Mouse (Mus musculus) kidney, postnatal 0 days (tissue): ENCODE measurements around the gene Birc6. TPM values are rescaled to one million over a fixed set of nuclear protein-coding genes. Genes with fewer than 3 reads are reported as not detected.
"Not testable (repeated sequence)": the region's sequence is repeated elsewhere in the genome, so short reads cannot be mapped to it uniquely, and the experiment has no call there.

Experiments used
- ATAC-seq: fragments of 200-750 bp; cut with Nextera tagmentation; replicated peaks from 2 replicates; pipeline ENCODE4 v1.8.0; 2017; ENCODE audit warnings: low read depth, moderate number of reproducible peaks, moderate TSS enrichment, moderate library complexity; ENCODE audit not compliant: low FRiP score
- DNase-seq: peaks from one replicate; pipeline ENCODE4 v3.0.0-alpha.2; 2016; ENCODE audit warnings: low spot score
- H3K27ac ChIP-seq: fragments of 300-500 bp; sonication (generic); 2 replicates; pipeline ENCODE4 v1.5.1; 2014; ENCODE audit warnings: mild to moderate bottlenecking
- H3K27me3 ChIP-seq: fragments of 300-500 bp; sonication (generic); 2 replicates; pipeline ENCODE4 v1.6.1; 2014; ENCODE audit warnings: low read length, mixed read lengths; ENCODE audit not compliant: insufficient read depth
- H3K36me3 ChIP-seq: fragments of 300-500 bp; sonication (generic); 2 replicates; pipeline ENCODE4 v1.6.1; 2014; ENCODE audit warnings: low read length, mixed read lengths; ENCODE audit not compliant: insufficient read depth
- H3K4me1 ChIP-seq: fragments of 300-500 bp; sonication (generic); replicated peaks from 2 replicates; pipeline ENCODE4 v1.6.1; 2014; ENCODE audit warnings: antibody characterized with exemption, low read length, mixed read lengths; ENCODE audit not compliant: insufficient read depth
- H3K4me2 ChIP-seq: fragments of 300-500 bp; sonication (generic); 2 replicates; pipeline ENCODE4 v1.6.1; 2014; ENCODE audit warnings: mild to moderate bottlenecking, low read length, moderate library complexity, mixed read lengths
- H3K4me3 ChIP-seq: fragments of 300-500 bp; sonication (generic); replicated peaks from 2 replicates; pipeline ENCODE4 v1.5.1; 2014; ENCODE audit warnings: low read depth, low read length
- H3K9ac ChIP-seq: fragments of 300-500 bp; sonication (generic); 2 replicates; pipeline ENCODE4 v1.6.1; 2014; ENCODE audit warnings: low read depth, low read length
- H3K9me3 ChIP-seq: fragments of 300-500 bp; sonication (generic); replicated peaks from 2 replicates; pipeline ENCODE4 v1.6.1; 2016; ENCODE audit warnings: low read length, inconsistent platforms, mixed read lengths
- CTCF ChIP-seq: IDR thresholded peaks from 2 replicates; pipeline ENCODE4 v1.5.1; 2016; ENCODE audit warnings: antibody characterized with exemption, low read depth, mild to moderate bottlenecking, moderate library complexity
- WGBS: fragments of 180-500 bp; shearing (Covaris S2); extraction: QIAGEN DNeasy Blood & Tissue Kit; methylation state at CpG from one replicate; pipeline ENCODE4 v1.1.7; 2014; 5-methylcytosine and 5-hydroxymethylcytosine counted together
- polyA plus RNA-seq: library from polyadenylated mRNA; unstranded; fragments of >200 nt; fragmentation: Nextera tagmentation; extraction: Ambion mirVana; gene quantifications from 2 replicates; pipeline ENCODE4 v1.2.1, GENCODE M21; 2015

Gene Birc6
- polyA plus RNA-seq, 1 experiment from 2014 or later = 99.0 TPM

DNA sequence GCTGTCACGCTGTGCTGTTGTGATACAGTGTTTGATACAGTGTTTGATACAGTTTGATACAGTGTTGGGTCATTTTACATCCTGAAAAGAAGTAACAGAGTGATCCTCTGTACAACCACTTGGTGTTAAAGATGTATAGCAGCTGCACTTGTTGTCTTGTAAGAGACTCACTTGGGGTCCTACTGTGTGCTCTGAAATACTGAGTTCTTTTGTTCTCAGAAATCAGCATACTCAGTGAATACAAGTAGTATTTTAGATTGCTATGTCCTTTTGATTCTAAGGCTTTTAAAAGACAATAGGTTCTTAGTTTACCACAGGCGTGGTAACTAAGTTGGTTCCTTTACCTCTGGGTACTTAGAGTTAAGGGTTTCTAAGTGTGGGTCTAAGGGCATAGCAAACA, 160.5 kb downstream of the Birc6 start:
- no peaks in the 10 kb centered on the region for H3K27me3 ChIP-seq
- TF ChIP-seq CTCF = no peak
- peaks cover 34% of the 10 kb centered on the region for H3K36me3 ChIP-seq
- H3K27ac ChIP-seq = no peak overlapping the region
- DNase-seq = no peak
- ATAC-seq = no peak
- no peaks in the 10 kb centered on the region for H3K4me1 ChIP-seq
- H3K4me2 ChIP-seq = no peak overlapping the region
- no peak overlapping the region for H3K4me3 ChIP-seq
- H3K9me3 ChIP-seq = no peaks in the 10 kb centered on the region
- no peak overlapping the region for H3K9ac ChIP-seq
- WGBS = 96% methylated on average over 2 of the region's 2 CpGs

- no peak for DNase-seq
- H3K27ac ChIP-seq = no peak overlapping the region
- H3K9ac ChIP-seq = no peak overlapping the region
- ATAC-seq = no peak
- H3K4me1 ChIP-seq = no peaks in the 10 kb centered on the region
- peaks cover 34% of the 10 kb centered on the region for H3K36me3 ChIP-seq
- no peak overlapping the region for H3K4me3 ChIP-seq
- 81% methylated on average over 4 of the region's 4 CpGs for WGBS
- TF ChIP-seq CTCF = no peak
- no peaks in the 10 kb centered on the region for H3K9me3 ChIP-seq
- no peaks in the 10 kb centered on the region for H3K27me3 ChIP-seq
- no peak overlapping the region for H3K4me2 ChIP-seq
These were observed 161.3 kb downstream of the Birc6 start for GRCm38 (mm10) chr17:74689406-74689805.

GRCm38 (mm10) chr17:74701661-74702060, 173.6 kb downstream of the Birc6 start:
- not testable (repeated sequence) for H3K9me3 ChIP-seq, ATAC-seq, H3K9ac ChIP-seq, H3K27me3 ChIP-seq, H3K27ac ChIP-seq, H3K4me3 ChIP-seq, DNase-seq, H3K4me2 ChIP-seq, H3K4me1 ChIP-seq
- peaks cover 50% of the 10 kb centered on the region for H3K36me3 ChIP-seq
- WGBS = 96% methylated on average over 2 of the region's 2 CpGs

- H3K4me3 ChIP-seq = no peak overlapping the region
- H3K9ac ChIP-seq = no peak overlapping the region
- H3K4me2 ChIP-seq = no peak overlapping the region
- no peaks in the 10 kb centered on the region for H3K9me3 ChIP-seq
- DNase-seq (no peak), ATAC-seq (no peak)
- no peak overlapping the region for H3K27ac ChIP-seq
- no peak for TF ChIP-seq CTCF
- no peaks in the 10 kb centered on the region for H3K27me3 ChIP-seq
- 88% methylated on average over 5 of the region's 5 CpGs for WGBS
- H3K36me3 ChIP-seq = peaks cover 18% of the 10 kb centered on the region; the same call in 1 of the 2 replicates
- no peaks in the 10 kb centered on the region for H3K4me1 ChIP-seq
These were observed 177.4 kb downstream of the Birc6 start for GRCm38 (mm10) chr17:74705480-74705879.

DNA sequence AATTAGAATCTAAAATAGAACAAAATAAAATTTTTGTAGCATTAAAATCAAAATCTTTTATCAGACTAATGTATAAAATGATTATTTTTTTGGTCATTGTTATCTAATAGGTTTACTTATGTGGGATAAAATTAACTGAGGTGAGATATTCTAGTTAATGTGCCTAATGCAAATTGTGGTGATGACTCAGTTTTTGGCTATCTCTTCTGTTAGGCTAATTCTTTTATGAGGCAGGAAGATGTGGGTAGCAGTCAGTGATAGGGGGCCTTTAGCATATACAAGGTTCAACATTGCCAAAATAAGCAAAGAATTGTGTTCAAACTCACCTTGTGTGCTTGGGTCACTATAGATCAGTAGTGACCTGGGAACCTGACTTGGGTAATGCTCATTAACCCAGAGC, 178.5 kb downstream of the Birc6 start:
- Histone ChIP-seq H3K9ac (no peak overlapping the region), H3K27me3 (no peaks in the 10 kb centered on the region), H3K4me3 (no peak overlapping the region), H3K36me3 (0 out of 2 replicates have a peak, but pooled peaks cover 14% of the 10 kb centered on the region), H3K27ac (no peak overlapping the region), H3K4me1 (no peaks in the 10 kb centered on the region), H3K4me2 (no peak overlapping the region), H3K9me3 (no peaks in the 10 kb centered on the region)
- ATAC-seq (no peak), DNase-seq (no peak)
- TF ChIP-seq CTCF = no peak

GRCm38 (mm10) chr17:74707637-74708152, 179.6 kb downstream of the Birc6 start:
- WGBS = 83% methylated on average over 7 of the region's 7 CpGs
- Histone ChIP-seq H3K4me3 (no peak overlapping the region), H3K9me3 (no peaks in the 10 kb centered on the region), H3K27ac (no peak overlapping the region), H3K36me3 (0 out of 2 replicates have a peak, but pooled peaks cover 8% of the 10 kb centered on the region), H3K4me2 (no peak overlapping the region), H3K4me1 (no peaks in the 10 kb centered on the region), H3K9ac (no peak overlapping the region), H3K27me3 (no peaks in the 10 kb centered on the region)
- DNase-seq (no peak), ATAC-seq (no peak)
- TF ChIP-seq CTCF = no peak

- Histone ChIP-seq H3K4me3 (no peak overlapping the region), H3K36me3 (no peaks in the 10 kb centered on the region), H3K4me1 (no peaks in the 10 kb centered on the region), H3K27ac (no peak overlapping the region), H3K4me2 (no peak overlapping the region), H3K9ac (no peak overlapping the region), H3K9me3 (no peaks in the 10 kb centered on the region), H3K27me3 (no peaks in the 10 kb centered on the region)
- TF ChIP-seq CTCF = no peak
- WGBS = 56% methylated on average over 4 of the region's 4 CpGs
- ATAC-seq = no peak
- no peak for DNase-seq
These were observed 182.6 kb downstream of the Birc6 start for GRCm38 (mm10) chr17:74710731-74711130.
